Mouse (Mus musculus) CH12.LX (cell line): ENCODE data around the gene Tnfrsf11a. TPM values are rescaled to one million over a fixed set of nuclear protein-coding genes. Genes with fewer than 3 reads are reported as not detected.

Experiments
- DNase-seq: peaks from one replicate; pipeline ENCODE4 v3.0.0-alpha.2; 2013; ENCODE audit errors: extremely low read depth
- H3K27ac ChIP-seq: 2 replicates; pipeline ENCODE4 v1.5.1; 2012; ENCODE audit warnings: low read depth, mild to moderate bottlenecking, control low read depth, moderate library complexity; ENCODE audit not compliant: insufficient read depth
- H3K27me3 ChIP-seq: replicated peaks from 2 replicates; pipeline ENCODE3; 2012; ENCODE audit warnings: inconsistent platforms
- H3K36me3 ChIP-seq, 2 experiments: replicated peaks in 1 of 2; 2 replicates each; pipeline versions ENCODE3 to v1.6.1; 2012; ENCODE audit warnings: inconsistent platforms in 1 of 2, low read length in 1 of 2, mild to moderate bottlenecking in 1 of 2, mixed read lengths in 1 of 2, moderate library complexity in 1 of 2; ENCODE audit not compliant: control insufficient read depth in 1 of 2, insufficient read depth in 1 of 2
- H3K4me1 ChIP-seq, 2 experiments: 2 replicates each; pipeline ENCODE4 v1.6.1; 2012; ENCODE audit warnings: inconsistent platforms in 1 of 2, moderate library complexity in 1 of 2; ENCODE audit not compliant: insufficient read depth in 2 of 2, control insufficient read depth in 1 of 2
- H3K4me2 ChIP-seq: 2 replicates; pipeline ENCODE4 v1.6.1; 2012; ENCODE audit warnings: low read depth, mild to moderate bottlenecking, control low read depth; ENCODE audit not compliant: poor library complexity, insufficient read depth, severe bottlenecking
- H3K4me3 ChIP-seq, 3 experiments: fragments of 150-350 bp in 1 of 3; sonication (generic) in 1 of 3; replicated peaks in 1 of 3; 2 replicates each; pipeline versions ENCODE3 to v1.5.1; 2011 to 2012; ENCODE audit warnings: low read depth in 2 of 3, low read length in 2 of 3, mild to moderate bottlenecking in 2 of 3, moderate library complexity in 2 of 3, control low read depth in 1 of 3, improper control_type of control experiment in 1 of 3, inconsistent platforms in 1 of 3, mixed read lengths in 1 of 3; ENCODE audit not compliant: poor library complexity in 1 of 3
- H3K79me2 ChIP-seq: replicated peaks from 2 replicates; pipeline ENCODE4 v1.6.1; 2012; ENCODE audit warnings: mild to moderate bottlenecking, moderate library complexity; ENCODE audit not compliant: control insufficient read depth, poor library complexity, insufficient read depth, severe bottlenecking; ENCODE audit errors: extremely low read depth
- H3K9ac ChIP-seq: 2 replicates; pipeline ENCODE4 v1.6.1; 2012; ENCODE audit warnings: low read depth, mild to moderate bottlenecking, control low read depth, moderate library complexity; ENCODE audit not compliant: insufficient read depth
- H3K9me3 ChIP-seq: replicated peaks from 2 replicates; pipeline ENCODE3; 2012; ENCODE audit warnings: low read length, inconsistent platforms, mixed read lengths
- CHD2 ChIP-seq: IDR thresholded peaks from 2 replicates; pipeline ENCODE4 v1.6.1; 2011; ENCODE audit warnings: low read length, improper control_type of control experiment
- E2F4 ChIP-seq: IDR thresholded peaks from 2 replicates; pipeline ENCODE4 v1.6.1; 2011; ENCODE audit warnings: low read depth, low read length, improper control_type of control experiment; ENCODE audit not compliant: insufficient replicate concordance
- ELF1 ChIP-seq: IDR thresholded peaks from 2 replicates; pipeline ENCODE4 v1.6.1; 2014; ENCODE audit warnings: low read depth, mild to moderate bottlenecking, inconsistent platforms, low read length, improper control_type of control experiment
- EP300 ChIP-seq: IDR thresholded peaks from 2 replicates; pipeline ENCODE4 v1.6.1; 2011; ENCODE audit warnings: low read length, improper control_type of control experiment
- ETS1 ChIP-seq: conservative IDR thresholded peaks from 2 replicates; pipeline ENCODE4 v1.6.1; 2012; ENCODE audit warnings: low read depth, mild to moderate bottlenecking, inconsistent platforms, low read length, improper control_type of control experiment, moderate library complexity
- GABPA ChIP-seq: IDR thresholded peaks from 2 replicates; pipeline ENCODE4 v1.6.1; 2012; ENCODE audit warnings: low read depth, low read length, improper control_type of control experiment, inconsistent platforms; ENCODE audit not compliant: insufficient replicate concordance
- HCFC1 ChIP-seq: IDR thresholded peaks from 2 replicates; pipeline ENCODE4 v1.6.1; 2012; ENCODE audit warnings: low read depth, mild to moderate bottlenecking, inconsistent platforms, low read length, improper control_type of control experiment
- IRF4 ChIP-seq: IDR thresholded peaks from 2 replicates; pipeline ENCODE4 v1.6.1; 2014; ENCODE audit warnings: low read depth, mild to moderate bottlenecking, inconsistent platforms, low read length, improper control_type of control experiment
- JUN ChIP-seq: IDR thresholded peaks from 2 replicates; pipeline ENCODE4 v1.6.1; 2011; ENCODE audit warnings: low read depth, mild to moderate bottlenecking, low read length, improper control_type of control experiment, moderate library complexity; ENCODE audit not compliant: insufficient read depth
- JUND ChIP-seq: conservative IDR thresholded peaks from 2 replicates; pipeline ENCODE4 v1.6.1; 2011; ENCODE audit warnings: low read depth, low read length, improper control_type of control experiment
- KAT2A ChIP-seq: IDR thresholded peaks from 2 replicates; pipeline ENCODE4 v1.6.1; 2012; ENCODE audit warnings: low read length, improper control_type of control experiment, inconsistent platforms; ENCODE audit not compliant: insufficient replicate concordance
- MAX ChIP-seq: IDR thresholded peaks from 2 replicates; pipeline ENCODE4 v1.6.1; 2011; ENCODE audit warnings: low read length, improper control_type of control experiment
- MAZ ChIP-seq: IDR thresholded peaks from 2 replicates; pipeline ENCODE4 v1.6.1; 2012; ENCODE audit warnings: low read depth, mild to moderate bottlenecking, inconsistent platforms, low read length, improper control_type of control experiment, moderate library complexity
- MEF2A ChIP-seq: IDR thresholded peaks from 2 replicates; pipeline ENCODE4 v1.6.1; 2014; ENCODE audit warnings: low read depth, mild to moderate bottlenecking, inconsistent platforms, low read length, improper control_type of control experiment, borderline replicate concordance
- MXI1 ChIP-seq: IDR thresholded peaks from 2 replicates; pipeline ENCODE4 v1.6.1; 2011; ENCODE audit warnings: mild to moderate bottlenecking, low read depth, low read length, improper control_type of control experiment
- NELFE ChIP-seq: IDR thresholded peaks from 2 replicates; pipeline ENCODE4 v1.6.1; 2011; ENCODE audit warnings: low read depth, low read length, improper control_type of control experiment
- PAX5 ChIP-seq: IDR thresholded peaks from 2 replicates; pipeline ENCODE4 v1.6.1; 2012; ENCODE audit warnings: low read length, inconsistent platforms, mixed read lengths
- POLR2A ChIP-seq: IDR thresholded peaks from 2 replicates; pipeline ENCODE4 v1.6.1; 2011; ENCODE audit warnings: low read depth, mild to moderate bottlenecking, improper control_type of control experiment, low read length
- SIN3A ChIP-seq: IDR thresholded peaks from 2 replicates; pipeline ENCODE4 v1.6.1; 2012; ENCODE audit warnings: low read length, improper control_type of control experiment, inconsistent platforms
- SMC3 ChIP-seq: IDR thresholded peaks from 2 replicates; pipeline ENCODE4 v1.6.1; 2011; ENCODE audit warnings: low read depth, low read length, improper control_type of control experiment
- TBP ChIP-seq: conservative IDR thresholded peaks from 2 replicates; pipeline ENCODE4 v1.6.1; 2011; ENCODE audit warnings: low read depth, low read length, improper control_type of control experiment
- TCF12 ChIP-seq: IDR thresholded peaks from 2 replicates; pipeline ENCODE4 v1.6.1; 2014; ENCODE audit warnings: low read depth, mild to moderate bottlenecking, inconsistent platforms, low read length, improper control_type of control experiment
- UBTF ChIP-seq: IDR thresholded peaks from 2 replicates; pipeline ENCODE4 v1.6.1; 2012; ENCODE audit warnings: low read depth, mild to moderate bottlenecking, inconsistent platforms, low read length, improper control_type of control experiment, moderate library complexity
- USF1 ChIP-seq: IDR thresholded peaks from 2 replicates; pipeline ENCODE4 v1.6.1; 2014; ENCODE audit warnings: low read depth, mild to moderate bottlenecking, inconsistent platforms, low read length, improper control_type of control experiment
- USF2 ChIP-seq: conservative IDR thresholded peaks from 2 replicates; pipeline ENCODE4 v1.6.1; 2011; ENCODE audit warnings: low read depth, low read length, improper control_type of control experiment
- ZC3H11A ChIP-seq: IDR thresholded peaks from 2 replicates; pipeline ENCODE4 v1.6.1; 2012; ENCODE audit warnings: low read depth, mild to moderate bottlenecking, inconsistent platforms, low read length, improper control_type of control experiment
- ZKSCAN1 ChIP-seq: IDR thresholded peaks from 2 replicates; pipeline ENCODE4 v1.6.1; 2012; ENCODE audit warnings: low read depth, inconsistent platforms, low read length, improper control_type of control experiment, borderline replicate concordance
- ZMIZ1 ChIP-seq: IDR thresholded peaks from 2 replicates; pipeline ENCODE4 v1.6.1; 2012; ENCODE audit warnings: low read depth, mild to moderate bottlenecking, inconsistent platforms, low read length, improper control_type of control experiment
- ZNF384 ChIP-seq: IDR thresholded peaks from 2 replicates; pipeline ENCODE4 v1.6.1; 2012; ENCODE audit warnings: low read depth, low read length, improper control_type of control experiment, inconsistent platforms
- dilution Hi-C: fragments of 300-500 bp; cut with MboI; formaldehyde crosslinking; loops from 2 replicates; pipeline ENCODE4 v1.14.3; 2020; ENCODE audit warnings: low sequenced_read_pairs; ENCODE audit not compliant: extremely low pct_unique_long_range_greater_than_20kb, extremely low pct_ligation_motif_present
- in situ Hi-C: fragments of 300-500 bp; cut with MboI; formaldehyde crosslinking; loops from 3 replicates; pipeline ENCODE4 v1.14.3; 2019; ENCODE audit warnings: low sequenced_read_pairs, low pct_ligation_motif_present, low pct_unique_long_range_greater_than_20kb, mixed read lengths
- polyA plus RNA-seq: library from polyadenylated mRNA; unstranded; fragments of >175 nt; gene quantifications from 2 replicates; pipeline ENCODE4 v1.2.1, GENCODE M21; 2012; ENCODE audit warnings: low read depth; ENCODE audit not compliant: insufficient read length
- total RNA-seq, 2 experiments: library from RNA; depleted of rRNA; stranded (reverse); fragments of 300-350 nt in 1 of 2; fragments of >200 nt in 1 of 2; gene quantifications; 2 replicates each; pipeline ENCODE4 v1.2.3; 2012 to 2014

Tnfrsf11a gene
- total and polyA plus RNA-seq, 3 experiments = 0.20 to 2.5 (median 0.28) TPM

DNA sequence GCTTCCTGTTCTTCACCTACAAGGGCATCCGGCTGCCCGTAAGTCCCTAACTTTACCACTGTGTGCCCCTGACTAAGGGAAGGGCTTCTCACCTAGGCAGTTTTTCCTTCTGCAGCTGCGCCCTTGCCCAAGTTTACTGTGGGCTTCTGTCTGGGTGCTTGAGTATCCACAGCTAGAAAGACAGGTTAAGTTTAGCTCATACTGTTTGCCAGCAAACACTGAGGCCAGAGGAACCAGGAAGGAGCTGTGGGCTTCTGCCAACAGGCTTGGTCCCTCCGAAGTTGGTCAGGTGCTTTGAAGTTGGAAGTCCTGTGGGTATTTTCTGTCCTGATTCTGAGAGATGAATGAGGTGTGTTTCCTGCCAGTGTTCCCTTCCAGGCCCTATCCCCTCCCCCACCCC lies 4.6 kb downstream of the Tnfrsf11a start:
- Histone ChIP-seq H3K9ac (no peak overlapping the region), H3K9me3 (no peaks in the 10 kb centered on the region), H3K27me3 (no peaks in the 10 kb centered on the region), H3K4me2 (no peak overlapping the region), H3K4me3 (no peak overlapping the region), H3K4me1 (peaks cover 11 to 36% of the 10 kb centered on the region in 2 experiments), H3K27ac (no peak overlapping the region), H3K79me2 (no peaks in the 10 kb centered on the region), H3K36me3 (no peaks in the 10 kb centered on the region)
- TF ChIP-seq POLR2A (no peak), USF2 (no peak), ZC3H11A (no peak), UBTF (no peak), ETS1 (no peak), USF1 (no peak), ZKSCAN1 (no peak), E2F4 (no peak), KAT2A (no peak)
- DNase-seq = no peak
- in situ Hi-C loops = no loop called here
- dilution Hi-C loops = no loop called here

GRCm38 (mm10) chr1:105786731-105787357 lies 6.3 kb downstream of the Tnfrsf11a start:
- H3K4me2 ChIP-seq = no peak overlapping the region
- H3K4me3 ChIP-seq = no peak overlapping the region
- peaks cover 4 to 40% of the 10 kb centered on the region in 2 experiments for H3K4me1 ChIP-seq
- no peaks in the 10 kb centered on the region for H3K27me3 ChIP-seq
- no peaks in the 10 kb centered on the region for H3K79me2 ChIP-seq
- in situ Hi-C loops = no loop called here
- H3K36me3 ChIP-seq = no peaks in the 10 kb centered on the region
- TF ChIP-seq ZNF384 (peak; percentile 63; the same call in 1 of the 2 replicates), USF2 (no peak), PAX5 (no peak), HCFC1 (no peak), MXI1 (no peak), IRF4 (no peak; the same call in 1 of the 2 replicates), JUND (no peak), MAX (no peak), SIN3A (no peak), SMC3 (no peak), POLR2A (no peak), GABPA (no peak), ZC3H11A (no peak), TBP (no peak), TCF12 (no peak), NELFE (no peak), CHD2 (no peak), KAT2A (no peak), EP300 (0 out of 2 replicates have a peak, but pooled peaks have one; percentile 53), USF1 (no peak), ZMIZ1 (no peak), ELF1 (peak; percentile 78), JUN (no peak), MEF2A (0 out of 2 replicates have a peak, but pooled peaks have one; percentile 14), MAZ (no peak), UBTF (no peak)
- TF ChIP-seq, all 38 proteins: peak for 4
- Histone ChIP-seq H3K27ac (no peak overlapping the region), H3K9ac (no peak overlapping the region), H3K9me3 (no peaks in the 10 kb centered on the region)
- DNase-seq = peak; percentile 66
- dilution Hi-C loops = no loop called here
